Mouse (Mus musculus): ENCODE results near the gene C3. TPM values are rescaled to one million over a fixed set of nuclear protein-coding genes. Genes with fewer than 3 reads are reported as not detected.

Gene C3
- total and polyA plus RNA-seq, 3 experiments = 91.5 to 119 (median 91.6) TPM

GRCm38 (mm10) chr17:57188510-57189192 lies 39.3 kb downstream of the C3 start:
- intact Hi-C loops (cut with DNase I) = no loop called here
- TF ChIP-seq POLR2A (IDR thresholded peaks at IDR 0.05; ENCODE audit: insufficient read depth, low read depth, low read length) (no peak), EP300 (IDR thresholded peaks at IDR 0.05; ENCODE audit: insufficient read depth, low read depth, low read length) (no peak), CTCF (IDR thresholded peaks at IDR 0.05) (no peak)
- Histone ChIP-seq H3K79me2 (replicated peaks; ENCODE audit: control insufficient read depth, insufficient read depth, low read length) (no peaks in the 10 kb centered on the region), H3K27ac (no peak overlapping the region), H3K4me1 (ENCODE audit: control insufficient read depth, insufficient read depth, low read length) (no peaks in the 10 kb centered on the region), H3K4me3 (no peak overlapping the region), H3K27me3 (ENCODE audit: control insufficient read depth, insufficient read depth, low read length) (no peaks in the 10 kb centered on the region), H3K36me3 (ENCODE audit: control insufficient read depth, insufficient read depth, low read length) (no peaks in the 10 kb centered on the region), H3K9ac (ENCODE audit: low read depth, low read length) (no peak overlapping the region)
- no peak for DNase-seq
- WGBS = 41% methylated on average over 12 of the region's 12 CpGs

GRCm38 (mm10) chr17:57185641-57186040 lies 42.3 kb downstream of the C3 start:
- intact Hi-C loops (cut with DNase I) = no loop called here
- H3K27ac ChIP-seq = no peak overlapping the region
- no peaks in the 10 kb centered on the region for H3K4me1 ChIP-seq (ENCODE audit: control insufficient read depth, insufficient read depth, low read length)
- H3K9ac ChIP-seq (ENCODE audit: low read depth, low read length) = no peak overlapping the region
- H3K27me3 ChIP-seq (ENCODE audit: control insufficient read depth, insufficient read depth, low read length) = no peaks in the 10 kb centered on the region
- WGBS = 46% methylated on average over 2 of the region's 2 CpGs
- H3K36me3 ChIP-seq (ENCODE audit: control insufficient read depth, insufficient read depth, low read length) = no peaks in the 10 kb centered on the region
- no peaks in the 10 kb centered on the region for H3K79me2 ChIP-seq (replicated peaks; ENCODE audit: control insufficient read depth, insufficient read depth, low read length)
- no peak overlapping the region for H3K4me3 ChIP-seq
- no peak for DNase-seq
- TF ChIP-seq EP300 (IDR thresholded peaks at IDR 0.05; ENCODE audit: insufficient read depth, low read depth, low read length) (no peak), POLR2A (IDR thresholded peaks at IDR 0.05; ENCODE audit: insufficient read depth, low read depth, low read length) (no peak), CTCF (IDR thresholded peaks at IDR 0.05) (no peak)

- Histone ChIP-seq H3K4me3 (no peak overlapping the region), H3K79me2 (replicated peaks; ENCODE audit: control insufficient read depth, insufficient read depth, low read length) (no peaks in the 10 kb centered on the region), H3K4me1 (ENCODE audit: control insufficient read depth, insufficient read depth, low read length) (no peaks in the 10 kb centered on the region), H3K36me3 (ENCODE audit: control insufficient read depth, insufficient read depth, low read length) (no peaks in the 10 kb centered on the region), H3K9ac (ENCODE audit: low read depth, low read length) (no peak overlapping the region), H3K27me3 (ENCODE audit: control insufficient read depth, insufficient read depth, low read length) (no peaks in the 10 kb centered on the region), H3K27ac (no peak overlapping the region)
- TF ChIP-seq POLR2A (IDR thresholded peaks at IDR 0.05; ENCODE audit: insufficient read depth, low read depth, low read length) (no peak), CTCF (IDR thresholded peaks at IDR 0.05) (no peak), EP300 (IDR thresholded peaks at IDR 0.05; ENCODE audit: insufficient read depth, low read depth, low read length) (no peak)
- DNase-seq = no peak
- 43% methylated on average over 3 of the region's 3 CpGs for WGBS
- intact Hi-C loops (cut with DNase I) = no loop called here
These were observed 45.1 kb downstream of the C3 start for GRCm38 (mm10) chr17:57182871-57183270.

- Histone ChIP-seq H3K9ac (ENCODE audit: low read depth, low read length) (no peak overlapping the region), H3K27me3 (ENCODE audit: control insufficient read depth, insufficient read depth, low read length) (no peaks in the 10 kb centered on the region), H3K36me3 (ENCODE audit: control insufficient read depth, insufficient read depth, low read length) (no peaks in the 10 kb centered on the region), H3K4me3 (no peak overlapping the region), H3K4me1 (ENCODE audit: control insufficient read depth, insufficient read depth, low read length) (no peaks in the 10 kb centered on the region), H3K79me2 (replicated peaks; ENCODE audit: control insufficient read depth, insufficient read depth, low read length) (no peaks in the 10 kb centered on the region), H3K27ac (no peak overlapping the region)
- intact Hi-C loops (cut with DNase I) = no loop called here
- TF ChIP-seq CTCF (IDR thresholded peaks at IDR 0.05) = peak; percentile 64
- no peak for TF ChIP-seq EP300 (IDR thresholded peaks at IDR 0.05; ENCODE audit: insufficient read depth, low read depth, low read length)
- peak; percentile 18 to 37 for DNase-seq
- 34% methylated on average over 8 of the region's 8 CpGs for WGBS
These were observed 47.6 kb downstream of the C3 start for GRCm38 (mm10) chr17:57180363-57180762.

GRCm38 (mm10) chr17:57173351-57173750 lies 54.6 kb downstream of the C3 start:
- Histone ChIP-seq H3K36me3 (ENCODE audit: control insufficient read depth, insufficient read depth, low read length) (no peaks in the 10 kb centered on the region), H3K27ac (no peak overlapping the region), H3K9ac (ENCODE audit: low read depth, low read length) (no peak overlapping the region), H3K4me3 (no peak overlapping the region), H3K79me2 (replicated peaks; ENCODE audit: control insufficient read depth, insufficient read depth, low read length) (no peaks in the 10 kb centered on the region), H3K4me1 (ENCODE audit: control insufficient read depth, insufficient read depth, low read length) (no peaks in the 10 kb centered on the region), H3K27me3 (ENCODE audit: control insufficient read depth, insufficient read depth, low read length) (no peaks in the 10 kb centered on the region)
- no peak for TF ChIP-seq EP300 (IDR thresholded peaks at IDR 0.05; ENCODE audit: insufficient read depth, low read depth, low read length)
- no peak for TF ChIP-seq POLR2A (IDR thresholded peaks at IDR 0.05; ENCODE audit: insufficient read depth, low read depth, low read length)
- no peak for TF ChIP-seq CTCF (IDR thresholded peaks at IDR 0.05)
- DNase-seq = no peak
- 51% methylated on average over 4 of the region's 4 CpGs for WGBS
- intact Hi-C loops (cut with DNase I) = no loop called here

GRCm38 (mm10) chr17:57172378-57172777 lies 55.6 kb downstream of the C3 start:
- Histone ChIP-seq H3K79me2 (replicated peaks; ENCODE audit: control insufficient read depth, insufficient read depth, low read length) (no peaks in the 10 kb centered on the region), H3K27ac (no peak overlapping the region), H3K27me3 (ENCODE audit: control insufficient read depth, insufficient read depth, low read length) (no peaks in the 10 kb centered on the region), H3K4me1 (ENCODE audit: control insufficient read depth, insufficient read depth, low read length) (no peaks in the 10 kb centered on the region), H3K36me3 (ENCODE audit: control insufficient read depth, insufficient read depth, low read length) (no peaks in the 10 kb centered on the region), H3K9ac (ENCODE audit: low read depth, low read length) (no peak overlapping the region), H3K4me3 (no peak overlapping the region)
- 48% methylated on average over 5 of the region's 5 CpGs for WGBS
- TF ChIP-seq POLR2A (IDR thresholded peaks at IDR 0.05; ENCODE audit: insufficient read depth, low read depth, low read length) = no peak
- no peak for TF ChIP-seq EP300 (IDR thresholded peaks at IDR 0.05; ENCODE audit: insufficient read depth, low read depth, low read length)
- no peak for TF ChIP-seq CTCF (IDR thresholded peaks at IDR 0.05)
- DNase-seq = no peak
- intact Hi-C loops (cut with DNase I) = no loop called here

All from heart, adult 2 months (tissue).